Mouse (Mus musculus) heart, postnatal 0 days (tissue): ENCODE measurements around the gene Tmtc1. TPM values are rescaled to one million over a fixed set of nuclear protein-coding genes. Genes with fewer than 3 reads are reported as not detected.

ENCODE experiments used
- ATAC-seq: fragments of 200-750 bp; cut with Nextera tagmentation; 2 replicates; pipeline ENCODE4 v1.8.0; 2017; ENCODE audit warnings: low read depth, moderate number of reproducible peaks, moderate library complexity; ENCODE audit not compliant: insufficient read depth
- DNase-seq: peaks from one replicate; pipeline ENCODE4 v3.0.0-alpha.2; 2016; ENCODE audit warnings: low spot score
- H3K27ac ChIP-seq: fragments of 300-500 bp; sonication (generic); 2 replicates; pipeline ENCODE4 v1.5.1; 2014; ENCODE audit warnings: low read depth, mild to moderate bottlenecking
- H3K27me3 ChIP-seq: fragments of 300-500 bp; sonication (generic); 2 replicates; pipeline ENCODE4 v1.6.1; 2014; ENCODE audit warnings: low read length, mixed read lengths; ENCODE audit not compliant: control insufficient read depth, insufficient read depth
- H3K36me3 ChIP-seq: fragments of 300-500 bp; sonication (generic); replicated peaks from 2 replicates; pipeline ENCODE4 v1.6.1; 2014; ENCODE audit warnings: low read length, mixed read lengths; ENCODE audit not compliant: control insufficient read depth, insufficient read depth
- H3K4me1 ChIP-seq: fragments of 300-500 bp; sonication (generic); 2 replicates; pipeline ENCODE4 v1.6.1; 2014; ENCODE audit warnings: antibody characterized with exemption; ENCODE audit not compliant: control insufficient read depth, insufficient read depth
- H3K4me2 ChIP-seq: fragments of 300-500 bp; sonication (generic); 2 replicates; pipeline ENCODE4 v1.6.1; 2014; ENCODE audit warnings: low read depth, mild to moderate bottlenecking, low read length, moderate library complexity
- H3K4me3 ChIP-seq: fragments of 300-500 bp; sonication (generic); 2 replicates; pipeline ENCODE4 v1.5.1; 2014; ENCODE audit warnings: low read depth, low read length
- H3K9ac ChIP-seq: fragments of 300-500 bp; sonication (generic); replicated peaks from 2 replicates; pipeline ENCODE4 v1.6.1; 2014; ENCODE audit warnings: low read depth, low read length, mixed read lengths
- H3K9me3 ChIP-seq: fragments of 300-500 bp; sonication (generic); replicated peaks from 2 replicates; pipeline ENCODE4 v1.6.1; 2016; ENCODE audit warnings: low read length; ENCODE audit not compliant: control insufficient read depth
- CTCF ChIP-seq: IDR thresholded peaks from 2 replicates; pipeline ENCODE4 v1.5.1; 2016; ENCODE audit warnings: antibody characterized with exemption, control low read depth, low read depth
- EP300 ChIP-seq: IDR thresholded peaks from 2 replicates; pipeline ENCODE4 v1.6.1; 2016; ENCODE audit warnings: antibody characterized with exemption, low read depth
- WGBS: fragments of 180-500 bp; shearing (Covaris S2); extraction: QIAGEN DNeasy Blood & Tissue Kit; methylation state at CpG from one replicate; pipeline ENCODE4 v1.1.7; 2014; 5-methylcytosine and 5-hydroxymethylcytosine counted together
- polyA plus RNA-seq: library from polyadenylated mRNA; unstranded; fragments of >200 nt; fragmentation: Nextera tagmentation; extraction: Ambion mirVana; gene quantifications from 2 replicates; pipeline ENCODE4 v1.2.1, GENCODE M21; 2015
- total RNA-seq: library from RNA; depleted of rRNA; stranded (reverse); fragments of >200 nt; gene quantifications from 2 replicates; pipeline ENCODE4 v1.2.3, GENCODE M21; 2014; ENCODE audit warnings: low replicate concordance

Gene Tmtc1
- total and polyA plus RNA-seq, 2 experiments from 2014 or later: 2.5 to 28.9 TPM

GRCm38 (mm10) chr6:148404500-148404899, 39.7 kb downstream of the Tmtc1 start:
- WGBS: 7% methylated on average over 1 of the region's 1 CpGs
- Histone ChIP-seq H3K27ac (peak overlapping the region; percentile 89), H3K4me3 (no peak overlapping the region), H3K9me3 (no peaks in the 10 kb centered on the region), H3K36me3 (no peaks in the 10 kb centered on the region), H3K4me1 (peaks cover 43% of the 10 kb centered on the region), H3K27me3 (no peaks in the 10 kb centered on the region), H3K4me2 (no peak overlapping the region), H3K9ac (no peak overlapping the region)
- peak; percentile 92 for ATAC-seq
- no peak for TF ChIP-seq CTCF
- peak; percentile 95 for TF ChIP-seq EP300
- DNase-seq: peak; percentile 82

GRCm38 (mm10) chr6:148403761-148404160, 40.4 kb downstream of the Tmtc1 start:
- no peaks in the 10 kb centered on the region for H3K27me3 ChIP-seq
- no peaks in the 10 kb centered on the region for H3K36me3 ChIP-seq
- no peaks in the 10 kb centered on the region for H3K9me3 ChIP-seq
- TF ChIP-seq CTCF (no peak), EP300 (no peak)
- H3K27ac ChIP-seq: peak overlapping the region; percentile 89
- H3K4me2 ChIP-seq: no peak overlapping the region
- no peak overlapping the region for H3K9ac ChIP-seq
- H3K4me3 ChIP-seq: no peak overlapping the region
- H3K4me1 ChIP-seq: peaks cover 51% of the 10 kb centered on the region
- DNase-seq (no peak), ATAC-seq (no peak)
- WGBS: 55% methylated on average over 3 of the region's 3 CpGs

- Histone ChIP-seq H3K9me3 (no peaks in the 10 kb centered on the region), H3K4me1 (peaks cover 55% of the 10 kb centered on the region), H3K27me3 (no peaks in the 10 kb centered on the region), H3K9ac (no peak overlapping the region), H3K27ac (peak overlapping the region; percentile 84), H3K4me3 (no peak overlapping the region), H3K4me2 (no peak overlapping the region), H3K36me3 (no peaks in the 10 kb centered on the region)
- no peak for ATAC-seq
- WGBS: 75% methylated on average over 6 of the region's 6 CpGs
- DNase-seq: no peak
- no peak for TF ChIP-seq EP300
- TF ChIP-seq CTCF: no peak
Measured at GRCm38 (mm10) chr6:148401031-148401430, 43.2 kb downstream of the Tmtc1 start.

GRCm38 (mm10) chr6:148399541-148399940, 44.6 kb downstream of the Tmtc1 start:
- H3K9me3 ChIP-seq: no peaks in the 10 kb centered on the region
- H3K4me2 ChIP-seq: no peak overlapping the region
- ATAC-seq (no peak), DNase-seq (no peak)
- H3K9ac ChIP-seq: no peak overlapping the region
- peak overlapping the region; percentile 84 for H3K27ac ChIP-seq
- TF ChIP-seq EP300 (no peak), CTCF (no peak)
- no peaks in the 10 kb centered on the region for H3K27me3 ChIP-seq
- no peaks in the 10 kb centered on the region for H3K36me3 ChIP-seq
- H3K4me3 ChIP-seq: no peak overlapping the region
- H3K4me1 ChIP-seq: peaks cover 50% of the 10 kb centered on the region
- 81% methylated on average over 2 of the region's 2 CpGs for WGBS

GRCm38 (mm10) chr6:148398888-148399287, 45.3 kb downstream of the Tmtc1 start:
- Histone ChIP-seq H3K4me3 (no peak overlapping the region), H3K27ac (peak overlapping the region; percentile 84), H3K4me1 (peaks cover 44% of the 10 kb centered on the region), H3K9ac (no peak overlapping the region), H3K4me2 (0 out of 2 replicates have a peak overlapping the region, but pooled peaks have one; percentile 0), H3K27me3 (no peaks in the 10 kb centered on the region), H3K36me3 (no peaks in the 10 kb centered on the region), H3K9me3 (no peaks in the 10 kb centered on the region)
- ATAC-seq: no peak; the same call in 1 of the 2 replicates
- peak; percentile 67 for DNase-seq
- 27% methylated on average over 2 of the region's 2 CpGs for WGBS
- no peak for TF ChIP-seq CTCF
- no peak for TF ChIP-seq EP300

GRCm38 (mm10) chr6:148397270-148397669, 46.9 kb downstream of the Tmtc1 start:
- ATAC-seq (no peak), DNase-seq (no peak)
- Histone ChIP-seq H3K4me3 (no peak overlapping the region), H3K4me1 (peaks cover 41% of the 10 kb centered on the region), H3K27me3 (no peaks in the 10 kb centered on the region), H3K27ac (no peak overlapping the region), H3K9ac (no peak overlapping the region), H3K36me3 (no peaks in the 10 kb centered on the region), H3K9me3 (no peaks in the 10 kb centered on the region), H3K4me2 (no peak overlapping the region)
- 92% methylated on average over 5 of the region's 5 CpGs for WGBS
- TF ChIP-seq CTCF (no peak), EP300 (no peak)
